13 mouse cellular contexts compared by ENCODE assay signal in genomic region chr5:130217406-130217805, GRCm38 (mm10).
"Had no signal": no experiment of that assay in that cellular context is flagged by ENCODE, and none has a peak within 500 bp of the region (broad histone marks: within the 10 kb centered on the region; RNA-seq: fewer than 3 reads in every experiment).

No protein-coding gene starts in this region.

- H3K27ac ChIP-seq: left cerebral cortex, adult 2 months; limb, embryonic 15.5 days; liver, embryonic 14.5 days; midbrain, embryonic 12.5 days; neural tube, embryonic 13.5 days had no signal

- DNase-seq: kidney, postnatal 14 days; lung, embryonic 14.5 days; retina, postnatal 1 day; right cerebral cortex, postnatal 4 days; spleen, adult 18-20 months; thymus, postnatal 4 days had no signal

- H3K9ac ChIP-seq: limb, embryonic 15.5 days; liver, embryonic 14.5 days; lung, embryonic 14.5 days; midbrain, embryonic 12.5 days; neural tube, embryonic 13.5 days had no signal

- ATAC-seq: intestine, embryonic 16.5 days; midbrain, embryonic 16.5 days had no signal

- H3K4me2 ChIP-seq: limb, embryonic 15.5 days; lung, embryonic 14.5 days; midbrain, embryonic 12.5 days; neural tube, embryonic 13.5 days had no signal

- H3K27me3 ChIP-seq: limb, embryonic 15.5 days; midbrain, embryonic 12.5 days; neural tube, embryonic 13.5 days had no signal

- H3K9me3 ChIP-seq: limb, embryonic 15.5 days; neural tube, embryonic 13.5 days had no signal

- H3K4me3 ChIP-seq: left cerebral cortex, adult 2 months; limb, embryonic 15.5 days; midbrain, embryonic 12.5 days; neural tube, embryonic 13.5 days had no signal
